Mouse (Mus musculus) frontal cortex, postnatal 14 days (tissue): ENCODE results near the gene AC141477.1.

Experiments
- DNase-seq, 2 experiments: peaks; one replicate each; pipeline ENCODE4 v3.0.0; 2022; ENCODE audit warnings: low spot score in 2 of 2

AC141477.1 gene

DNA sequence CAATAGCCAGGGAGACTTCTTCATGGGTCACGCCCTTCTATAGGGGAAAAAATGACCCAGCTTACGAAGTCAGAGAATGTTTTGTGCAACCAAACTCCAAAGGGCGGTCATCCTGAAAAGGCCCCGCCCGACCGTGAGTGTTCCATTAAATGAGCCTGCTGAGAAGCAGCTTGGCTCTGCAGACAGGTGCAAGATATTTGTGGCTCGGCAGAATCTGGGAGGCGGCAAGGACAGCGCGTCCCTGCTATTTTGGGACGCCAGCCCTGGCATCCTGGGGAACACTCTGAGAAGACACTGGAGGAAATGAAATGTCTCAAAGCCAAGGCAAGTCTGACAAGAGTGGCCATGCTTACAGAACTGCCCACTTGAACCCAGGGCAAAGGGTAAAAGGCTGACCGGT is 23.4 kb downstream of the AC141477.1 start:
- peak in 1 of 2 experiments; percentile 21 for DNase-seq

DNA sequence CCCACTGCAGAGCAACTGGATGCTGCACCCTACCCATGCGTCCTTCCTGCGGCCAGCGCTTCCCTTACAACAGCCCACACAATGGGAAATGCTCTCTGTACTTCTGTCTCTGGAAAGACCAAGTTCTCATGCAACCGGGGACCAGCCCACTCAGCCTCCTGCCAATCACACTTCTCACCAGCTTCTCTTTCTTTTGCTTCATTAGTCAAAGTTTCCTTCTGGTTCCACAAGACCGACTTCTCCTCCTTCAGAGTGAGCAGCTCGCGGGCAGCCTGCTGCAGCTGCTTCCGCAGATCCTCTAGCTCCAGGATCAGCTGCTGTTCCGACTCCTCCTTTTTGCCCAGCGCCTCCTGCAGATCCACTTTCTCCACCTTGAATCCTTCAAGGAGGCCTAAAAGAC is 31.7 kb downstream of the AC141477.1 start:
- no peak for DNase-seq

GRCm38 (mm10) chr10:76392596-76392995 is 47.6 kb downstream of the AC141477.1 start:
- DNase-seq = no peak

DNA sequence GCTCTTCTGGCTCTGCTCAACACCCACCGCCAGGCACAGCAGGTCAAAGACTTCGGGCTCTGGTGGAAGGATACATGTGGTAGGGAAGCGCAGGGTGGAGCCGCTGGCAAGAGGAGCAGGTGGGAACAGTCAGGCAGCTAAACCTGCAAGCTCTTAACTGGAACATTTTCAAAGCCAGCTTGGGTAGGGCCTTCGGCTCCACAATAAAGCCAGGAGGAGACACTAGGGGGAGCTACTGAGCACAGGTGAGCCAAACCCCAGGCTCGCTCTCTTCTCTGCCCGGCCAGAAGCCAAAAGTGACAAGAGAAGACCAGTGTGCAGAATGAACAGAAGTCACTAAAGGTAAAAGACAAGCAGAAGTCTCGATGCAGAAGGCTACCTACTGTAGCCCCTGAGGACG is 48.5 kb downstream of the AC141477.1 start:
- no peak for DNase-seq

- DNase-seq = no peak
Observed at GRCm38 (mm10) chr10:76391166-76391565, 49.1 kb downstream of the AC141477.1 start.
